Comparison of ENCODE assay signal across 7 mouse cellular contexts in the genomic region with DNA sequence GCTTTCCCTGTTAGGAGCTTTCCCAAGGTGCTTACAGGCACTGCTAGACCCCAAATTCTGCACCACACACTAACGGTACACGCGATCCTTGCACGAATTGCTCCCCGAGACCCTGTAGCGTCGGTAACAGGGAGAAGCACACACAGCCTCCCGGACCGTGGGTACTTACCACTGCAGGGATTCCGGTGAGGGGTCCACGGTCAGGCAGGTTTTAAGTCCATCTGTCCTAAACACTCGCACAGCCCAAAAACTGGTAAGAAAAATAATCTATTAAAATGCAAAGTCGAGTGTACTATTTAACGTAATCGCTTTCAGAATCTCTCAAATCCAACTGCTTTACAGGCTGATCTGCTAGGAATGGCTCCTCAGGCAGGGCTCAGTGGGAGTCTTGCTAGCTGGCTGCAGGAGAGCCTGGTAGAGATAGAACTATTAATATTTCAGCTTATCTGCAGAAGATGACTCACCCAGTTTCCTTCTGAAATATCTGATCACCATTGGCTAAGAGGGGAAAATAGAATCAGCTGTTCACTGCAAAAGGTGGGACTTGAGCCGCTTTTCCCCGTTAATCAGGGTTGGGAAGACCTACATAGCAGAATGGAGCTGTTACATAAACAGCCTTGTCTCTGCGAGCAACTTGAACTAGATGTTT. TPM values are rescaled to one million over a fixed set of nuclear protein-coding genes. Genes with fewer than 3 reads are reported as not detected.
DNase-seq lines count a peak whose midpoint lies in the region; ATAC-seq lines count a peak whose summit lies in the region.

Gene Wdr37, minus strand, starts transcription at position 596 of the 649 bp plus-strand sequence.

- DNase-seq in adrenal gland, adult (ENCODE audit: inconsistent age in 2 of 2, low spot score in 1 of 2), result peak; percentile 68 to 93
- DNase-seq in heart, postnatal 4 days, result peak; percentile 27
- DNase-seq in layer of hippocampus, postnatal 36 days, result peak; percentile 53
- peak; percentile 39 to 66 for DNase-seq in right cerebral cortex, postnatal 36 days (ENCODE audit: low spot score in 2 of 2)

- H3K79me2 ChIP-seq in macrophage (ENCODE audit: inconsistent target), result peaks cover 43% of the 10 kb centered on the region

- H3K36me3 ChIP-seq in macrophage (ENCODE audit: inconsistent target), result no peaks in the 10 kb centered on the region

- peak within 1 kb of the TSS; percentile 94 for H3K4me3 ChIP-seq in macrophage (ENCODE audit: inconsistent target)

- 4% methylated on average over 18 of the region's 18 CpGs for WGBS in macrophage (ENCODE audit: missing documents)

- peak within 1 kb of the TSS; percentile 95 for H3K27ac ChIP-seq in macrophage

- ATAC-seq in cerebellum, adult (ENCODE audit: insufficient number of reproducible peaks, low FRiP score, low TSS enrichment), result peak; percentile 69
- peak; percentile 84 for ATAC-seq in frontal cortex, adult (ENCODE audit: low TSS enrichment)

RNA-seq across cellular contexts. Expression of gene Wdr37, which starts in this region (rescaled TPM):
- 10 to 100 TPM; 32.5 to 35.7 TPM for total RNA-seq in heart, postnatal 4 days (2021)
- total RNA-seq in layer of hippocampus, postnatal 36 days (2021), result 100 to 1,000 TPM in 1 of 2 experiments, 10 to 100 TPM in 1; 95.8 to 101 TPM
- total RNA-seq in macrophage (2018; cell fraction: chromatin; rRNA removed), result 100 to 1,000 TPM in 20 of 26 experiments, 10 to 100 TPM in 6; 79.2 to 231 (median 134) TPM
- total RNA-seq in macrophage (2018; cell fraction: cytosol; rRNA removed), result 10 to 100 TPM; 19.4 to 36.3 (median 23.0) TPM
- 100 to 1,000 TPM in 3 of 26 experiments, 10 to 100 TPM in 23; 47.4 to 203 (median 75.8) TPM for total RNA-seq in macrophage (2018; cell fraction: nucleus; rRNA removed)
- 9.9 to 17.1 TPM (median 17.1 TPM) in 3 replicates for polyA plus RNA-seq in macrophage (2018)

Comparison
In these comparisons a context has a peak if more than half of its experiments do, and no peak if none do; other contexts are left out.
1. Peak in every context shown above with its lines: DNase-seq, ATAC-seq, H3K4me3 ChIP-seq and H3K27ac ChIP-seq.
2. DNase-seq: peak in every context shown above with its lines; median percentile 80 in adrenal gland, adult; 53 in layer of hippocampus, postnatal 36 days; 52 in right cerebral cortex, postnatal 36 days; 27 in heart, postnatal 4 days.